Mouse (Mus musculus) CH12.LX (cell line): ENCODE measurements around the gene Mrpl36. TPM values are rescaled to one million over a fixed set of nuclear protein-coding genes. Genes with fewer than 3 reads are reported as not detected.

Experiments
- DNase-seq: peaks from one replicate; pipeline ENCODE4 v3.0.0-alpha.2; 2013; ENCODE audit errors: extremely low read depth
- H3K27ac ChIP-seq: 2 replicates; pipeline ENCODE4 v1.5.1; 2012; ENCODE audit warnings: low read depth, mild to moderate bottlenecking, control low read depth, moderate library complexity; ENCODE audit not compliant: insufficient read depth
- H3K27me3 ChIP-seq: replicated peaks from 2 replicates; pipeline ENCODE3; 2012; ENCODE audit warnings: inconsistent platforms
- H3K36me3 ChIP-seq, 2 experiments: replicated peaks in 1 of 2; 2 replicates each; pipeline versions ENCODE3 to v1.6.1; 2012; ENCODE audit warnings: inconsistent platforms in 1 of 2, low read length in 1 of 2, mild to moderate bottlenecking in 1 of 2, mixed read lengths in 1 of 2, moderate library complexity in 1 of 2; ENCODE audit not compliant: control insufficient read depth in 1 of 2, insufficient read depth in 1 of 2
- H3K4me1 ChIP-seq, 2 experiments: 2 replicates each; pipeline ENCODE4 v1.6.1; 2012; ENCODE audit warnings: inconsistent platforms in 1 of 2, moderate library complexity in 1 of 2; ENCODE audit not compliant: insufficient read depth in 2 of 2, control insufficient read depth in 1 of 2
- H3K4me2 ChIP-seq: 2 replicates; pipeline ENCODE4 v1.6.1; 2012; ENCODE audit warnings: low read depth, mild to moderate bottlenecking, control low read depth; ENCODE audit not compliant: poor library complexity, insufficient read depth, severe bottlenecking
- H3K4me3 ChIP-seq, 3 experiments: fragments of 150-350 bp in 1 of 3; sonication (generic) in 1 of 3; replicated peaks in 1 of 3; 2 replicates each; pipeline versions ENCODE3 to v1.5.1; 2011 to 2012; ENCODE audit warnings: low read depth in 2 of 3, low read length in 2 of 3, mild to moderate bottlenecking in 2 of 3, moderate library complexity in 2 of 3, control low read depth in 1 of 3, improper control_type of control experiment in 1 of 3, inconsistent platforms in 1 of 3, mixed read lengths in 1 of 3; ENCODE audit not compliant: poor library complexity in 1 of 3
- H3K79me2 ChIP-seq: replicated peaks from 2 replicates; pipeline ENCODE4 v1.6.1; 2012; ENCODE audit warnings: mild to moderate bottlenecking, moderate library complexity; ENCODE audit not compliant: control insufficient read depth, poor library complexity, insufficient read depth, severe bottlenecking; ENCODE audit errors: extremely low read depth
- H3K9ac ChIP-seq: 2 replicates; pipeline ENCODE4 v1.6.1; 2012; ENCODE audit warnings: low read depth, mild to moderate bottlenecking, control low read depth, moderate library complexity; ENCODE audit not compliant: insufficient read depth
- H3K9me3 ChIP-seq: replicated peaks from 2 replicates; pipeline ENCODE3; 2012; ENCODE audit warnings: low read length, inconsistent platforms, mixed read lengths
- E2F4 ChIP-seq: IDR thresholded peaks from 2 replicates; pipeline ENCODE4 v1.6.1; 2011; ENCODE audit warnings: low read depth, low read length, improper control_type of control experiment; ENCODE audit not compliant: insufficient replicate concordance
- ELF1 ChIP-seq: IDR thresholded peaks from 2 replicates; pipeline ENCODE4 v1.6.1; 2014; ENCODE audit warnings: low read depth, mild to moderate bottlenecking, inconsistent platforms, low read length, improper control_type of control experiment
- ETS1 ChIP-seq: conservative IDR thresholded peaks from 2 replicates; pipeline ENCODE4 v1.6.1; 2012; ENCODE audit warnings: low read depth, mild to moderate bottlenecking, inconsistent platforms, low read length, improper control_type of control experiment, moderate library complexity
- IRF4 ChIP-seq: IDR thresholded peaks from 2 replicates; pipeline ENCODE4 v1.6.1; 2014; ENCODE audit warnings: low read depth, mild to moderate bottlenecking, inconsistent platforms, low read length, improper control_type of control experiment
- JUN ChIP-seq: IDR thresholded peaks from 2 replicates; pipeline ENCODE4 v1.6.1; 2011; ENCODE audit warnings: low read depth, mild to moderate bottlenecking, low read length, improper control_type of control experiment, moderate library complexity; ENCODE audit not compliant: insufficient read depth
- JUND ChIP-seq: conservative IDR thresholded peaks from 2 replicates; pipeline ENCODE4 v1.6.1; 2011; ENCODE audit warnings: low read depth, low read length, improper control_type of control experiment
- MXI1 ChIP-seq: IDR thresholded peaks from 2 replicates; pipeline ENCODE4 v1.6.1; 2011; ENCODE audit warnings: mild to moderate bottlenecking, low read depth, low read length, improper control_type of control experiment
- NRF1 ChIP-seq: IDR thresholded peaks from 2 replicates; pipeline ENCODE4 v1.6.1; 2014; ENCODE audit warnings: low read depth, mild to moderate bottlenecking, inconsistent platforms, low read length, improper control_type of control experiment, moderate library complexity
- RAD21 ChIP-seq: IDR thresholded peaks from 2 replicates; pipeline ENCODE4 v1.6.1; 2011; ENCODE audit warnings: low read depth, mild to moderate bottlenecking, low read length, improper control_type of control experiment, moderate library complexity
- SIN3A ChIP-seq: IDR thresholded peaks from 2 replicates; pipeline ENCODE4 v1.6.1; 2012; ENCODE audit warnings: low read length, improper control_type of control experiment, inconsistent platforms
- SMC3 ChIP-seq: IDR thresholded peaks from 2 replicates; pipeline ENCODE4 v1.6.1; 2011; ENCODE audit warnings: low read depth, low read length, improper control_type of control experiment
- TBP ChIP-seq: conservative IDR thresholded peaks from 2 replicates; pipeline ENCODE4 v1.6.1; 2011; ENCODE audit warnings: low read depth, low read length, improper control_type of control experiment
- TCF12 ChIP-seq: IDR thresholded peaks from 2 replicates; pipeline ENCODE4 v1.6.1; 2014; ENCODE audit warnings: low read depth, mild to moderate bottlenecking, inconsistent platforms, low read length, improper control_type of control experiment
- ZMIZ1 ChIP-seq: IDR thresholded peaks from 2 replicates; pipeline ENCODE4 v1.6.1; 2012; ENCODE audit warnings: low read depth, mild to moderate bottlenecking, inconsistent platforms, low read length, improper control_type of control experiment
- ZNF384 ChIP-seq: IDR thresholded peaks from 2 replicates; pipeline ENCODE4 v1.6.1; 2012; ENCODE audit warnings: low read depth, low read length, improper control_type of control experiment, inconsistent platforms
- dilution Hi-C: fragments of 300-500 bp; cut with MboI; formaldehyde crosslinking; loops from 2 replicates; pipeline ENCODE4 v1.14.3; 2020; ENCODE audit warnings: low sequenced_read_pairs; ENCODE audit not compliant: extremely low pct_unique_long_range_greater_than_20kb, extremely low pct_ligation_motif_present
- in situ Hi-C: fragments of 300-500 bp; cut with MboI; formaldehyde crosslinking; loops from 3 replicates; pipeline ENCODE4 v1.14.3; 2019; ENCODE audit warnings: low sequenced_read_pairs, low pct_ligation_motif_present, low pct_unique_long_range_greater_than_20kb, mixed read lengths
- polyA plus RNA-seq: library from polyadenylated mRNA; unstranded; fragments of >175 nt; gene quantifications from 2 replicates; pipeline ENCODE4 v1.2.1, GENCODE M21; 2012; ENCODE audit warnings: low read depth; ENCODE audit not compliant: insufficient read length
- total RNA-seq, 2 experiments: library from RNA; depleted of rRNA; stranded (reverse); fragments of 300-350 nt in 1 of 2; fragments of >200 nt in 1 of 2; gene quantifications; 2 replicates each; pipeline ENCODE4 v1.2.3; 2012 to 2014

Mrpl36 gene
- total and polyA plus RNA-seq, 3 experiments = 102 to 220 (median 133) TPM

DNA sequence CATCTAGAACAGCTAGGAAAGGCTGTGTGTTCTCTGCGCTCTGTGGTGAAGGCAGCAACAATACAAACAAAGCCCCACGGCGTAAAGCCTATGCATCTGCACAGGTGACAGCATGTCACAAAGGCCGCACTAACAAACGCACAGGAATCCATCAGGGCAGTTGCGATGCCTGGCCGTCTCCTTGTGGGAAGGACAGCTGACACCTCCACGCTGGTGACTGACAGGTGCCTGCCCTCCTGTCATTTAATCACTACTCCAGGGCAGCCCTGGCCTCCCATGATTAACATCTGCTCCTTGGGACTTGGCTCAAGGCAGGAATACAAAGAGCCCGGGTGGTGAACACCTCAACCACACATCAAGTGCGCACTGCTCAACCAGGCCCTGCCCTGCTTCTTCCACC, 5.7 kb upstream of the Mrpl36 start:
- Histone ChIP-seq H3K9me3 (no peaks in the 10 kb centered on the region), H3K27me3 (no peaks in the 10 kb centered on the region), H3K9ac (no peak overlapping the region), H3K4me3 (no peak overlapping the region), H3K79me2 (peaks cover 12% of the 10 kb centered on the region), H3K4me1 (peaks cover 5 to 14% of the 10 kb centered on the region in 2 experiments), H3K4me2 (no peak overlapping the region), H3K27ac (no peak overlapping the region), H3K36me3 (peaks cover 64 to 92% of the 10 kb centered on the region in 2 experiments)
- TF ChIP-seq MXI1 = no peak
- TF ChIP-seq NRF1 = no peak
- no peak for TF ChIP-seq E2F4
- TF ChIP-seq ZNF384 = no peak
- TF ChIP-seq TBP = no peak
- dilution Hi-C loops = no loop called here
- DNase-seq = no peak
- in situ Hi-C loops = loop anchor here (25.0 kb wide), 1 partner anchor 235 kb away; no protein-coding TSS in a partner anchor

- no peak overlapping the region for H3K4me2 ChIP-seq
- in situ Hi-C loops = loop anchor here (25.0 kb wide), 1 partner anchor 236 kb away; no protein-coding TSS in a partner anchor
- no peak overlapping the region for H3K9ac ChIP-seq
- peaks cover 5 to 14% of the 10 kb centered on the region in 2 experiments for H3K4me1 ChIP-seq
- H3K36me3 ChIP-seq = peaks cover 60 to 86% of the 10 kb centered on the region in 2 experiments
- no peak overlapping the region for H3K27ac ChIP-seq
- no peak overlapping the region for H3K4me3 ChIP-seq
- dilution Hi-C loops = no loop called here
- no peaks in the 10 kb centered on the region for H3K9me3 ChIP-seq
- no peak for DNase-seq
- no peaks in the 10 kb centered on the region for H3K27me3 ChIP-seq
- no peak for TF ChIP-seq ELF1
- TF ChIP-seq TCF12 = no peak
- no peak for TF ChIP-seq NRF1
- no peak for TF ChIP-seq ZMIZ1
- TF ChIP-seq JUND = no peak
- no peak for TF ChIP-seq IRF4
- TF ChIP-seq RAD21 = no peak
- no peak for TF ChIP-seq ETS1
- no peak for TF ChIP-seq SIN3A
- TF ChIP-seq JUN = no peak
- no peak for TF ChIP-seq SMC3
- peaks cover 18% of the 10 kb centered on the region for H3K79me2 ChIP-seq
Measured at GRCm38 (mm10) chr13:73323406-73323805, 4.9 kb upstream of the Mrpl36 start.
